Mouse (Mus musculus): ENCODE results near the gene Smc3.

GRCm38 (mm10) chr19:53676718-53677634, 76.8 kb downstream of the Smc3 start, which contains the start of gene Rbm20:
- TF ChIP-seq CTCF (conservative IDR thresholded peaks at IDR 0.05 in 1 of 2, IDR thresholded peaks at IDR 0.05 in 1 of 2; ENCODE audit: low read depth in 2 of 2, low read length in 2 of 2) (no peak), ZNF384 (IDR thresholded peaks at IDR 0.05; ENCODE audit: low read depth, low read length) (no peak), HCFC1 (IDR thresholded peaks at IDR 0.05; ENCODE audit: low read depth, low read length) (no peak)

All from CH12.LX (cell line).